Mouse (Mus musculus) brain, adult 2 months (tissue): ENCODE data around the gene Rptor.

Experiments
- DNase-seq: peaks from one replicate; pipeline ENCODE4 v3.0.0; 2011; ENCODE audit warnings: low read depth, low spot score

The Rptor gene

DNA sequence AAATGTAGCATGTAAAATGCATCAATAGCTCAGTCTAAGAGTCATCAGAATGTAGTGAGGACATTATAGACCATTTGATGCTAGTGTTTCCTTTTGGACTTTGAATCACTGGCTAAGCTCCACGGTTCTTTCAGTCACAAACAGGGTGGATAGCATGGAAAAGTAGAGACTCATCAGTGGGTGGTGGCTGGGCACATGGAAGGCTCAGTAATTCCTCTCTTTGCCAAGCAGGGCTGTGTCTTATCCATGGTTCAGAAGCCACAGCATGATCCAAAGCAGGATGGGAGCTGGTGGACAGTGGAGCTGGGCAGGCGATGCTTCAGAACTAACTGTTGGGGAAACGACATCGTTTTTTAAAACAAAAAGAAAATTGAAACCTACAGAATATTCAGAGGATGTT lies 179.0 kb downstream of the Rptor start:
- peak; percentile 69 for DNase-seq

DNA sequence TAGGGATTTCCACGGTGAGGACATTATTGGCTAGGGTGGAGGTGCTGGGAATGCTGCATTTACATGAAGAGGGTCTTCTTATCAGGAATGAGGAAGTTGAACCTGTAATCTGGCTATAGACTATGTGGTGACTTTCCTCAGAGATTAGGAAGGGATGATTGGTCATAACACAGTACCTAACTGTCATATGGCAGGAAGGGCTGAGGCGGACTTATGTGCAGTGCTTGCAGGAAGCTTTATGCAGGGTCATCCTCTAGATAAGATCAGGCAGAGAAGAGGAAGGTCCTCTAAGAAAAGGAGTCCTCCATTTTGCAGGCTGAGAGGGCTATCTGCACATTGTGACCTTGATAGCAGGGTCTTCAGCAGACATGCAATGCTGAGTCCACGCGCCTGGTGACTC lies 180.9 kb downstream of the Rptor start:
- no peak for DNase-seq

DNA sequence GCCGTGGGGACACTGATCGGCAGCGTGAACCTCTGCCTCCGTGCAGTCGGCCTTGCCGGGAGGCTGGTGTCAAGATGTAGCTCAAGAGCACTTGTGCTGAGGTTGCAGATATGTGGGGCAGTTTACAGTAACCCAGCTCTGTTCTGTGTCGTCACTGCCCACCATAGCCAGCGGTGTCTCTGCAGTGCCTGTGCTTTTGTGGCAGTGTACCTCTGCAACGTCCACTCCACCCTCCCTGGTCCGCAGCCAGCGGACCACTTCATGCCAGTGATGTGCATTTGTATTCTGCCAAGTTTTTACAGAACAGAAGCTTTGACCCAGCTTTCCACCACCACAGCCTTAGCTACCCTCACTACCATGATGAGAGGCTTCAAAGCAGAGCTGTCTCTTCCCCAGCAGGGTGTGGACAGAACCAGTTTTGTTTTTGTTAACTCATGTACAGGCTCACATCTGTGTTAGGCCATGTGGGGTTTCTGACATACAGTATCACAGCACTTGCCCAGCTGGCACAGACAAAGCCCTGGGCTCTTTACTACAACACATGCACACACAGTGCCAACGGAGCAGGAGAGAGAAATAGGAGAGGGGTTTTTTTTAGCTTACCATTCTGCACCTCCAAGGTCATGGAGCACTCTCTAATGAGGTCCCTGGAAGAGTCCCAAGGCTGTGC lies 182.1 kb downstream of the Rptor start:
- no peak for DNase-seq

DNA sequence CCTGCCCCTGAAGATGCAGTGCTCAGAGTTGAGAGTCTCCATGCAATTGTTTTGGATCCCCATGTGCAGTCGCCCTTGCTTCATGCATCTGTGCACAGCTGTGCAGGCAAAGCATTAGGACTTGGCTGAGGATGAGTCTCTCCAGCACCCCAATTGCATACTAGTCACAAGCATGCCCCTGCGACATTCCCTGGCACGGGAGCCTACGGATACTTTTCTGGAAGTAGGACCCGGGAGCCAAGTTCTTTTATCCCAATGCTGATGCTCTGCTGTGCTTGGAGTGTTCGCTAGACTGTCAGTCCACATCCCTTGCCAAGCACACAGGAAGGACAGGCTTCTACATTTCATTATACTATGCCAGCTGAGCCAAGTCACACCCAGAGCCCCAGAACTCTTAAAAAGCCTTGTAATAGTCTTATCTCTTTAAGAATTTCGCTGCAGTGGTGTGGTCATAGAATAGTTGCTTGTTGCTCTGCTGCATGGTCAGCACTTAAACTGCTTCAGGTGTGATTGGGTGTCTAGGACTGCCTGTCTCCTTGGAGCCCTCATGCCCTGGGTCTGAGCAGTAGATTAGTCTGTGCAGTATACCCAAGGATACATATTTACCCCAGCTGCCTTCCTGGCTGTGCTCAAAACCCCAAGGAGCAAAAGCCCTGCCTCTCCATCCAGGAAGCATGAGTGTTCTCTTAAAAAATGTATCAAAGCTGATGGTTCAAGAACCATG lies 183.1 kb downstream of the Rptor start:
- no peak for DNase-seq

DNA sequence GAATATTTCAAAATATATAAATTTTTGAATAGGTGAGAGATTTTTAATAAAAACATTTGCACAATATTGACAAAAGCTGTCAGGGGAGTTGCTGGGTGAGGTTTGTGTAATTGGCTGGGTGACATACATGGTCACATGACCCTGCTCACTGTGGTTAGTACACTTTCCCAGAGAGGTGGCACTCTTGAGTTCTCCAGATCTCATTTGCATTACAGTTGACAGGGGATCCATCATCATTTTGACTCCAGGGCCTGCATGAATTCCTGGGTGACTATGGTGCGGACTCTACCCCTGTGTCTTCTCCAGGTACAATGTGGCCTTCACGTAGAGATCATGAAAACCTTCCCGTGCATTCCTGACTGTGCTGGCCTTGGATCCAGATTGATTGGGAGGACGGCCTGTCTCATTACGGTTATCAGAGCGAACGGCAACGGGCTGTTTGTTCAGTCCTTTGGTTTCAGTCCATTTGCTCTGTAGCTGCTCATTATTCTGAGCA lies 183.7 kb downstream of the Rptor start:
- DNase-seq, result no peak

DNA sequence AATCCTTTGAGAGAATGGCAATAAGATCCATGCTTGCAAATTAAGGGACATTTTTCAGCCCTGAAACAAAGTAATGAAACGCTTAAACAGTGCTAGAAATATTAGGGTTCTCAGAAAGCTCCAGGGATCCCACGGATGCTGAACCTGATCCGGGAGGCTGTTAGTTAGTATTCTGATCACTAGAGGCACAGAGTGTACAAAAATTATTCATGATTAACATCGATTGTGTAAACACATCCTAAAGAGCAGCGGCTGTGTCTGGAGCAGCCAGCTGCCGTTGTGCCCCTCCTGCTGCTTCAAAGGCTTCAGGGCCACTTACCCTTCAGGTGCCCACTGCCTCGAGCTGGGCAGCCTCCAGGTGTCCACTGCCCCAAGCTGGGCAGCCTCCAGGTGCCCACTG lies 185.8 kb downstream of the Rptor start:
- DNase-seq, result no peak

DNA sequence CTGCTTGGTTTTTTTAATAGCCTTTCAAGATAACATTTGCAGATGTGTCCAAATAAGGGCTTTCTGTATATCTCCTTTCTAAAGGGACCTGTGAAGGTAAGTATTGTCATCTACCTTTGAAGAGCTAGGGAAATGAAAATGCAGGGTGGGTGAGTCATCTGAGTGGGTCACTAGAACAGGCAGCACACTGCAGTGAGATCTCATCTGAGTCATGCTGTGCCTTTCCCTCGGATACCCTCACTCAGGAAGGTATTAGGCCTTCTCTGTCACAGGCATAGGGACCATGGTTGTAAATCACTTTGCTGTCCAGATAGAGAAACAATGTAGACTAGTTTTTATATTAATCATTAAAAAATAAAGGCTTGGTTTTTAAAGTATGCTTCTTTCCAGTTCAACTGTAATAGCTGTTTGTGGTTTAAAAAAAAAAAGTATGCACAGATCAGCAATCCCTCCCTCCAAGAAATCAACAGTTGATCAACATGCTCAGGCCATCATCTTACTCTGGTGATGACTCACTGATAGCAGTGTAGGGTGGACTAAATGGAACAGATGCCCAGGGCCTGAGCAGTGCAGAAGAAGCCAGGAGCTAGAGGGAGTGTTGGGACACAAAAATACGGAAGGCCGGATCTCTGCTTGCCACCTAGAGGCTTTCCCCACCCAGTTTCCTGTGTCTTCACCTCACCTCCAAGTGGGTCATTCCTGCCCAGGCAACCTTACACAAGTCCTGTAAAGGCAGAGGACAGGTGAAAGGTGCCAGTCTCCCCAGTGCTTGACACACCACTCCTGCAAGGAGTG lies 186.4 kb downstream of the Rptor start:
- DNase-seq, result peak; percentile 75

DNA sequence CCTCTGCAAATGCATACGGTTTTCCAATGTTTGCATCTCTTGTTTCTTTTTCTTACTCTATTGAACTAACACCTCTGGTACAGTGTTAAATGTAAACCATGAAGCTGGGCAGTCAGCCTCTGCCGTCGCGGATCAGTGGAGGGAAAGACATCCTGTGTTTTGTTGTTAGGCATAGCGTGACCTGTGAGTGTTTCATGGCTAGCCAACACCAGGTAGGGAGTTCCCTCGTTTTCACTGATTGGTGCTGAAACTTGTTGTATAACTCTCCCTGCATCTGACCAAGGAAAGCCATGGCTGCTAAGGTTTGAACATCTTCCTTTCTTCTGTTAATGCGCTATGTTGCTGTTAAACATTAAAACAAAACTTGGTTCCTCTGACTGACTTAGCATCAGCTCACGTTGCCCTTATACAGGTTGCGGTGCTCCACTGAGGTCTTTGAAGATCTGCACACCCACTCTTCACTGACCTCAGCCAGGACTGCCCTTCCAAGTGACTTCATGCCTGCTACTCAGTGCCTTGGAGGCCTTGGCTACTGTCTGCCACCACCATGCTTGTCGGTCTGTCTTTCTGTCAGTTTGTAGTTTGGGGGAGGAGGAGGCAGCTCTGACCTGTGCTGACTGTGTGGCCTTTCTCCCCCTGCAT lies 189.3 kb downstream of the Rptor start:
- no peak for DNase-seq

DNA sequence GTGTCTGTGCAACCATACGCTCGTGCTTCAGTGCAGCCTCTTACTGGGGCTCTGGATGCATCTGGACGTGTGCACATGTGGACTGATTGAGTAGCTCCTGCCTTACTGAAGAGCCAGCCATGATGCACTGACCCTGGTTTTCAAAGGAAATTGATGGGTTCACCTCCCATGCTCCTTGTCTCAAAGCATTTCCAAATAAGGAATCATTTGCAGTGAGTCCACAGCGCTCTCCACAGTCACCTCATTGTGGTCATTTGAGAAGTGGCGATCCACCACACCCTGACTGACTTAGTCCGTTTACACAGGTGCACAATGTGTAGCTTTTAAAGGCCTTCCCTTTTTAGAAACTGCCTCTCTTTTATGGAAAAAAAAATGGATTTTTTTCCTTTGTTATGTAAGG lies 190.7 kb downstream of the Rptor start:
- DNase-seq, result no peak

DNA sequence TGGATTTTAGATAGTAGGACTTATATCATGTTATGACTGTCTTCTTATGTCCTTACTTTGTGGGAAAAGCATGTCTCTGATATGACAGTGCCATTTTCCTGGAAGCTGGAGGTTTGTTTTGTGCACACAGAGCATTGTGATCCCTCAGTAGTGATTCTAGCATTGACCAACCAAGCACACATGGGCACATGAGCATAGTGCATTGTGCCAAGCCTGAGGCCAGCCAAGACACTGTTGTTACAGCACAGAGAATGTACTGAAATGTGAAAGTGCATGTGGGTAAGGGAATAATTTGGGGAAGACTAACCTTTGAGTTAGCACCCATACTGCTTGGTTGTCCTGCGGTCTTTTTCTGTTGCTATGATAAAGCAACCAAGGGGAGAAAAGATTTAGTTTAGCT lies 191.3 kb downstream of the Rptor start:
- no peak for DNase-seq

DNA sequence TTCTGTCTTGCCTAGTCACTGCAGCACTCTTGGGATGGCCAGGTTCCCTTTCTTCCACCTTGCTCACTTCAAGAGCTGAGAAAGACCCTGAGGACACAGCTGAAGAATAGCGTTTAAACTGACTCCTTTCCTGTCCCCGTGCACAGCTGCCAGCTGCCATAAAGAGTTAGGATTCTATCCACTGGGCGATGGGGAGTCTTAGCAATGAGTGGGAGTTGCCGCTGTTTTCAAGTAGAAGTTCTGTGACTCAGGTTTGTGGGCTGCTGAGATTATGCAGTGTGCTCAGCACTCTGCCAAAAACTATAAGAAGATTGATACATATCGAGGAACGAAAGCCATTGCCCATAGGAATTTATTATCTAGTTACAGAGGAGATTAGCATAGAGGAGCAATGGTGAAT lies 192.0 kb downstream of the Rptor start:
- peak; percentile 88 for DNase-seq

DNA sequence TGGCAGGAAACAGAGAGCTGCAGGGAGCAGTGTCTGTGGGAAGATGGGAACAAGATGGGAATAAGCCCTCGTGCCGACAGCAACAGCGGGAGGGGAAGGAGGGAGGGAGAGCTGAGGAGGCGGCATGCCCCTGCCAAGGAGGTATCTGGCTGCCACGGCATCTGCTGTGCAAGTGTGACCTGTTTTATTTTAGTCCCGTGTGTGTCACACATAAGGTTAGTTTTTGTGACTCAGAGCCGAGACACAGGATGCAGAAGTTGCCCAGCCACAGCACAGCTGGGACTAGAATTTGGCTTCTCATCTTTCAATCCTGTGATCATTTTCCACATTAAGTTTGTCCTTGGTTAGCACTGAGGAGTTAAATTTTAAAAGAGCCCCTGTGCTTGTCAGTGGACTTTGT lies 193.7 kb downstream of the Rptor start:
- DNase-seq, result peak; percentile 96

DNA sequence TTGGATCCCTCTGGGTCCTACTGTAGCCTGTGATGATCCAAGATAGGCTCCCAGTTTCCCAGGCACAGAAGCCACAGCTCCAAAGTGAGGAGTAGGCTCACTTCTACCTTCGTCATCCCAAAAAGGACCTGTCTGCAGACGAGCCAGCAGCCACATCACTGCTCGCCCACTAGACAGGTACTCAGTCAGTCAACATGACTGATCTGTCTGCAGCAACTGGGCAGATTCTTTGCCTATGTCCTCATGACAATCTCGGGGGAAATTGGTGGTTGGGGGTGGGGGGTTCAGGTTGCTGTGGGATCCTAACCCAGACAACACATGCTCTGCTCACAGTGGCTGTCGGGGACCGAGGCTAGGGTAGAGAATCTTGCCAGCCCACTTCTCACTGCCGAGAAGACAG lies 194.1 kb downstream of the Rptor start:
- peak; percentile 59 for DNase-seq

DNA sequence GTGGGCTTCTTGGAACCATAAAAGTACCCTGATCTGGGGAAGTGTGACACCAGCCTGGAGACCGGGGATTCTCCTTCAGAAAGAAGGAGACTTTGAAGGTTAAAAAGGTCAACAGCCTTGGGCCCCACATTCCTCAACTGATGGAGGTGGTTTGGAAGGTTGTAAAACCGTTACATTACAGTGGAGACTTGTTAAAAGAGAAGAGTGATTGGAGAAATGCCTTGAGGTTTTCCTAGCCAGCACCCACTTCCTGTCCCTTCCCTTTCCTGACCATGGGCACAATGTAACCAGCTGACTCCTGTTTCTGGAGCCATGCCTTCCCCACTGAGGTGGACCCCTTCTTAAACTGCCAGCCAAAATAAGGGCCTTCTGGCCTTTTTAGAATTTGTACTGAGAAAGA lies 196.8 kb downstream of the Rptor start:
- DNase-seq, result no peak

DNA sequence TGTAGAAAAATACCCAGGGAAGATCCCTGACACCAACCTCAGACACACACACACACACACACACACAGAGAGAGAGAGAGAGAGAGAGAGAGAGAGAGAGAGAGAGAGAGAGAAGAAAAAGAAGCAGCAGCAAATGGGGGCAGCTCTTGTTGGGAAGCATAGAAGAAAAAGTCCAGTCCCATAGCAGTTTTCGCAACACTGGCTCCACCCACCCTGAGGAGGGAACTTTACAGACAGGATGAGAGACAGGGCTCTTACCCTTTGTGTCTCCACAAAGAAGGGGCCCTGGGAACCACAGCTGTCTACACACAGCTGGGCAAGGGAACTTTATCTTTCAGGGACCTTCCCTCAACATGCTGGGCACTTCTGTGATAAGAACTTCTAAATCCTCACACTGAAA lies 199.2 kb downstream of the Rptor start:
- no peak for DNase-seq

DNA sequence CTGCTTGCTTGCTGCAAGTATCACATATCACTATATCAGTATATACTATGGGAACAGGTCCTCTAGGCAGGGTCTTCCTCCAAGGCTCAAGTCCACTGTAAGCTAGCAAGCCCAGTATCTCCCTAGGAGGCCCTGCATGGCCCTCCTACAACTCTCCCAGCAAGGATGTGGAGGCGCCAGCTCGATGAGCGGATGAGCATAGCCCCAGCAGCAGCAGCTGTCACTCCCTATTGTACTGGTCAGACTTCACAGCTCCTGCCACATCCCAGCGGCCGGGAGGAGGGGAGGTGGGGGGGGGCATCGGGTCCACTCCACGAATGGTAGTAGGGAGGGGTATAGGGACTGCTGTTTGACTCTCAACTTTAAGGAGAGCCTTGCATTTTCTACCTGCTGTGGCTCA lies 200.2 kb downstream of the Rptor start:
- DNase-seq, result no peak

DNA sequence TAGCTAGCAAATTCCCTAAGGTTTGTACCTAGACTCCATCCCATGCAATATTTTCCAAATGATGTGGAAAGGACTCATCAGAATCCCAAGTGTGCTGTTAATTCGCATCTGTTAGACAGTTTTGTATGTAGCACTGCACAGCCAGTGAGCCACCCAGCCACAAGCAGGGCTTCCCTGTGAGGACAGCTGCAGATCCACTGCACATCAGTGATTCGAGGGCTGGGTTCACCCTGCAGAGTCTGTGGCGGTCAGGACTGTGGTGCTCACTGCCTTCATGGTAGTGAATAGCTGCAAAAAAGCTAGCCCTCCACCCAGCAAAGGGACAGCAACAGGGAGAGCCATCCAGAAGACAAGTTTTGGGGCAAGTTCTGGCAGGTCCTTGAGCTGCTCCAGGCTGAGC lies 201.7 kb downstream of the Rptor start:
- DNase-seq, result no peak

DNA sequence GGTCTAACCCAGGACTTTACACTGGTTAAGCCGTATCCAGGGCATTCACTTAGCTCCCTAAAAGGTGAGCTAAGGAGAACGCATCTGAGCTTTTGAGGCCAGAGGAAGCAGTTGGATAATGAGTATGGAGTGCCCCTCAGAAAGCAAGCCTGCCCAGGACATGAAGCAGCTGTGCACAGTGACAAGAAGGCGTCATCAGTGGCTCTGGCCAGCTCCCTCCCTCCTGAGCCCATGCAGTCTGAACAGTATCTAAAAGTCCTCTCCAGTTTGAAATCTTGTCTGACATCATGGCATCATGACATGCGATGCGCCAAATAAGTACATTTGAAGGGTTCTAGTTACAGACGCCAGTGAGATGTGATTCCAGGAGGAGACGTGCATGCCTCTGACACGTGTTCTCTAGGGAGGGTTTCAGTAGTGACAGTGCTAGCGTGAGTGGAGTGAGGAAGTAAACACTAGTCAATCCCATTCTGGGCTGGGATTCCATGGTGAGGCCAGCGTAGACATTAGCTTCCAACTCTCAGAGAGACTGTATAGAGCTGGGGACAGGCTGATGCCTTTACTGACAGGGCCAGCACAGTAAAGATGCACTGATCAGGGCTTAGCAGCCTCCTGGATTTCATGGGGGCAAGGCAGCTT lies 202.5 kb downstream of the Rptor start:
- no peak for DNase-seq

DNA sequence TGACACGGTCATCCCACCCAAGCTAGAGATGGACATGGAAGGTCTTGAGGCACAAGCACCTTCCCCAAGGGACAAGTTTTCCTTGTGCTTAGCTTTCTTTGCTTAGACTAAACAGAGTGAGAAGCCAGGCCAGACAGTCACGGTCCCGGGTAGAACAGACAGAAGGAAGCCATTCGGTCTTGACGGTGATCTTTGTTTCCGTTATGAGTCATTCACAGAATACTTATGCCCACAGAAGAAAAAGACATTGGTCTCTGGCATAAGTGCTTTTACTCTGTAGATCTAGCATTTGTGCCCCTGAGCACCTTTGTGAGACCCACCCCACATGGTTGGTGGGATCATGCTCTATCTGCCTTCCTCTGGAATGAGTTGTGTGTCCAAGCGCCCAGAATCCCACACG lies 203.8 kb downstream of the Rptor start:
- no peak for DNase-seq

DNA sequence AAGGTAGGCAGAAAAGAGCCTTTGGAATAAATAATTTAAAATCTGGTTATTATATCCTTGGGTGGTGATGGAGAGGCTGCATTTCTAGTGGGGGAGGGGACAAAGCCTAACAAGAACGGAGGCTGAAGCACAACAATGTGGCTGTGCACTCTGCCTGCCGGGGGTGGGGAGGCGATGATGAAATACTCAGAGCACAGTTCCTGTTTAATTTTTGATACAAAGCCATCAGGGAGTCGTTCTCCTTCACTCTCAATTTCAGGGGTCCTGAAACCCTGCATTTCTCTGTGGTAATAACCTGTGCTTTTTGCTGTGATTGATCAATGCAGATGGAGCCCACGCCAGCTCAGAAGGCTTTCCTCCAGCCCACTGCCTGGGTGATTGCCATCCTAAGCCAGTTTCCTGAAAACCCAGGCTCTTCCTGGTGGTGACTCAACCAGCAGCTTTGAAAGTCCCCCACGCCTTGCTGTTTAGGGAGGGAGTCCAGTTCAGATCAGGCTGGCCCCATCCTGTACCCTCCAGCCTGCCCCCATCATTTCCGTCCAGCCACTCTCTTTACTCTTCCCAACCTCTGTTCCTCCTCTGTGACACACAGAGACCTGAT lies 204.8 kb downstream of the Rptor start:
- DNase-seq, result peak; percentile 80

DNA sequence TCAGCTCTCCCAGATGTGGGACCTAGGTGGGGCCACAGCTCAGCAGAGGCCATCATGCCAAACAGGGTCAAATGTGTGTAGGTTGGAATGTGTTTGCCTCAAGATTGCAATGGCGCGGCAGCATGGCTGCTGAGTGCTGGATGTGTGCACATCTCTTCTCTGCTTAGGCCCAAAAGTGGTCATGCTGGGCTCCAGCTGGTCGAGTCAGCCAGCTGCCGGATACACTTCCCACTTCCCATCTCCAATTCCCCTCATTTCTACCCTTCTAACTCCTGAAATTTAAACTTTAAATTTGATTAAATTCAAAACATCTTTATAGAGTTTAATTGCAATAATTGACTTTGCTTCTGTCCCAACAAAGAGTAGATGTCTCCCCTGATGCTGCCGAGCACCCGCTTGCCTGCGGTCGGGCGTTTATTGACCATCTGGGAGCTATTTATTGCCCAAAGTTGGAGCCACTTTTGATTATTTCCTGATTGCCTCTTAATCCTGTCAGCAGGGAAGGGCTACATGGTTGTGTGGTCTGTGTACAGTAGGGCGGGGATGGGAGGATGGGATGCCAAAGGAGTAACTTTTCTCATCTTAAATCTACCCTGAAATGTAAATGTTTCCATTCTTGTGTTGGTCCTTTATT lies 206.1 kb downstream of the Rptor start:
- no peak for DNase-seq
